Mouse (Mus musculus): ENCODE data around the gene Tshz2. TPM values are rescaled to one million over a fixed set of nuclear protein-coding genes. Genes with fewer than 3 reads are reported as not detected.

Tshz2 gene
- polyA plus RNA-seq, 1 experiment from 2014 or later: 2.7 TPM

GRCm38 (mm10) chr2:169998878-169999337 lies 366.1 kb downstream of the Tshz2 start:
- Histone ChIP-seq H3K27ac (replicated peaks) (peak overlapping the region; percentile 77), H3K36me3 (replicated peaks) (no peaks in the 10 kb centered on the region), H3K4me3 (no peak overlapping the region), H3K27me3 (replicated peaks; ENCODE audit: low read depth, poor library complexity, severe bottlenecking) (peaks cover 14% of the 10 kb centered on the region), H3K9me3 (no peaks in the 10 kb centered on the region), H3K4me1 (peaks cover 60% of the 10 kb centered on the region)
- DNase-seq (ENCODE audit: low spot score): no peak
- WGBS: 55% methylated on average over 11 of the region's 11 CpGs

- Histone ChIP-seq H3K9me3 (no peaks in the 10 kb centered on the region), H3K27ac (replicated peaks) (no peak overlapping the region), H3K27me3 (replicated peaks; ENCODE audit: low read depth, poor library complexity, severe bottlenecking) (no peaks in the 10 kb centered on the region), H3K4me1 (peaks cover 36% of the 10 kb centered on the region), H3K36me3 (replicated peaks) (no peaks in the 10 kb centered on the region), H3K4me3 (no peak overlapping the region)
- no peak for DNase-seq (ENCODE audit: low spot score)
- 76% methylated on average over 25 of the region's 25 CpGs for WGBS
Measured at GRCm38 (mm10) chr2:170002594-170003504, 370.0 kb downstream of the Tshz2 start.

GRCm38 (mm10) chr2:170003666-170004065 lies 370.9 kb downstream of the Tshz2 start:
- H3K4me1 ChIP-seq: peaks cover 27% of the 10 kb centered on the region
- H3K27me3 ChIP-seq (replicated peaks; ENCODE audit: low read depth, poor library complexity, severe bottlenecking): no peaks in the 10 kb centered on the region
- DNase-seq (ENCODE audit: low spot score): no peak
- no peak overlapping the region for H3K27ac ChIP-seq (replicated peaks)
- H3K9me3 ChIP-seq: peaks cover 5% of the 10 kb centered on the region; the same call in 1 of the 2 replicates
- H3K4me3 ChIP-seq: no peak overlapping the region
- WGBS: 86% methylated on average over 8 of the region's 8 CpGs
- no peaks in the 10 kb centered on the region for H3K36me3 ChIP-seq (replicated peaks)

GRCm38 (mm10) chr2:170006829-170007228 lies 374.0 kb downstream of the Tshz2 start:
- peaks cover 26% of the 10 kb centered on the region for H3K4me1 ChIP-seq
- WGBS: 84% methylated on average over 8 of the region's 8 CpGs
- H3K36me3 ChIP-seq (replicated peaks): no peaks in the 10 kb centered on the region

GRCm38 (mm10) chr2:170007426-170007958 lies 374.7 kb downstream of the Tshz2 start:
- no peak overlapping the region for H3K4me3 ChIP-seq
- no peak overlapping the region for H3K27ac ChIP-seq (replicated peaks)
- 69% methylated on average over 6 of the region's 6 CpGs for WGBS
- peaks cover 30% of the 10 kb centered on the region for H3K4me1 ChIP-seq
- H3K27me3 ChIP-seq (replicated peaks; ENCODE audit: low read depth, poor library complexity, severe bottlenecking): no peaks in the 10 kb centered on the region
- H3K36me3 ChIP-seq (replicated peaks): no peaks in the 10 kb centered on the region
- peaks cover 9% of the 10 kb centered on the region; the same call in 1 of the 2 replicates for H3K9me3 ChIP-seq
- DNase-seq (ENCODE audit: low spot score): no peak

More at GRCm38 (mm10) chr2:170006829-170007228, 374.0 kb downstream of the Tshz2 start:
- 0 out of 2 replicates have a peak overlapping the region, but pooled peaks have one; percentile 37 for H3K27ac ChIP-seq (replicated peaks)
- H3K27me3 ChIP-seq (replicated peaks; ENCODE audit: low read depth, poor library complexity, severe bottlenecking): no peaks in the 10 kb centered on the region
- no peak for DNase-seq (ENCODE audit: low spot score)
- H3K4me3 ChIP-seq: no peak overlapping the region
- H3K9me3 ChIP-seq: peaks cover 9% of the 10 kb centered on the region; the same call in 1 of the 2 replicates

GRCm38 (mm10) chr2:170009729-170010128 lies 376.9 kb downstream of the Tshz2 start:
- Histone ChIP-seq H3K36me3 (replicated peaks) (no peaks in the 10 kb centered on the region), H3K27me3 (replicated peaks; ENCODE audit: low read depth, poor library complexity, severe bottlenecking) (no peaks in the 10 kb centered on the region), H3K9me3 (peaks cover 9% of the 10 kb centered on the region; the same call in 1 of the 2 replicates), H3K4me3 (no peak overlapping the region), H3K27ac (replicated peaks) (peak overlapping the region; percentile 8; the same call in 1 of the 2 replicates), H3K4me1 (peaks cover 26% of the 10 kb centered on the region)
- DNase-seq (ENCODE audit: low spot score): no peak
- 67% methylated on average over 11 of the region's 11 CpGs for WGBS

GRCm38 (mm10) chr2:170011858-170012257 lies 379.0 kb downstream of the Tshz2 start:
- peaks cover 9% of the 10 kb centered on the region; the same call in 1 of the 2 replicates for H3K9me3 ChIP-seq
- H3K27me3 ChIP-seq (replicated peaks; ENCODE audit: low read depth, poor library complexity, severe bottlenecking): no peaks in the 10 kb centered on the region
- no peaks in the 10 kb centered on the region for H3K36me3 ChIP-seq (replicated peaks)
- DNase-seq (ENCODE audit: low spot score): no peak
- H3K4me1 ChIP-seq: peaks cover 28% of the 10 kb centered on the region
- H3K4me3 ChIP-seq: no peak overlapping the region
- 55% methylated on average over 8 of the region's 8 CpGs for WGBS
- peak overlapping the region; percentile 63 for H3K27ac ChIP-seq (replicated peaks)

GRCm38 (mm10) chr2:170017302-170017701 lies 384.5 kb downstream of the Tshz2 start:
- WGBS: 46% methylated on average over 6 of the region's 6 CpGs
- H3K27me3 ChIP-seq (replicated peaks; ENCODE audit: low read depth, poor library complexity, severe bottlenecking): no peaks in the 10 kb centered on the region
- 0 out of 2 replicates have a peak overlapping the region, but pooled peaks have one; percentile 7 for H3K27ac ChIP-seq (replicated peaks)
- no peaks in the 10 kb centered on the region for H3K9me3 ChIP-seq
- no peak for DNase-seq (ENCODE audit: low spot score)
- peaks cover 15% of the 10 kb centered on the region for H3K4me1 ChIP-seq
- H3K4me3 ChIP-seq: no peak overlapping the region
- H3K36me3 ChIP-seq (replicated peaks): no peaks in the 10 kb centered on the region

- no peak overlapping the region for H3K4me3 ChIP-seq
- no peaks in the 10 kb centered on the region for H3K27me3 ChIP-seq (replicated peaks; ENCODE audit: low read depth, poor library complexity, severe bottlenecking)
- no peak overlapping the region for H3K27ac ChIP-seq (replicated peaks)
- no peaks in the 10 kb centered on the region for H3K36me3 ChIP-seq (replicated peaks)
- peaks cover 12% of the 10 kb centered on the region for H3K4me1 ChIP-seq
- no peak for DNase-seq (ENCODE audit: low spot score)
- H3K9me3 ChIP-seq: no peaks in the 10 kb centered on the region
- 84% methylated on average over 7 of the region's 7 CpGs for WGBS
Measured at GRCm38 (mm10) chr2:170017926-170018325, 385.1 kb downstream of the Tshz2 start.

GRCm38 (mm10) chr2:170022953-170023352 lies 390.1 kb downstream of the Tshz2 start:
- Histone ChIP-seq H3K4me3 (no peak overlapping the region), H3K4me1 (peaks cover 9% of the 10 kb centered on the region; the same call in 1 of the 2 replicates), H3K27me3 (replicated peaks; ENCODE audit: low read depth, poor library complexity, severe bottlenecking) (no peaks in the 10 kb centered on the region), H3K9me3 (peaks cover 3% of the 10 kb centered on the region; the same call in 1 of the 2 replicates), H3K27ac (replicated peaks) (peak overlapping the region; percentile 35; the same call in 1 of the 2 replicates), H3K36me3 (replicated peaks) (no peaks in the 10 kb centered on the region)
- WGBS: 79% methylated on average over 5 of the region's 5 CpGs
- no peak for DNase-seq (ENCODE audit: low spot score)

- no peak for DNase-seq (ENCODE audit: low spot score)
- H3K27ac ChIP-seq (replicated peaks): peak overlapping the region; percentile 35; the same call in 1 of the 2 replicates
- no peaks in the 10 kb centered on the region for H3K36me3 ChIP-seq (replicated peaks)
- H3K4me3 ChIP-seq: no peak overlapping the region
- whole genome bisulfite sequencing: 83% methylated on average over 9 of the region's 9 CpGs
- H3K9me3 ChIP-seq: peaks cover 3% of the 10 kb centered on the region; the same call in 1 of the 2 replicates
- peaks cover 9% of the 10 kb centered on the region; the same call in 1 of the 2 replicates for H3K4me1 ChIP-seq
- no peaks in the 10 kb centered on the region for H3K27me3 ChIP-seq (replicated peaks; ENCODE audit: low read depth, poor library complexity, severe bottlenecking)
Measured at GRCm38 (mm10) chr2:170023741-170024140, 390.9 kb downstream of the Tshz2 start.

- Histone ChIP-seq H3K27ac (replicated peaks) (no peak overlapping the region), H3K9me3 (peaks cover 3% of the 10 kb centered on the region; the same call in 1 of the 2 replicates), H3K27me3 (replicated peaks; ENCODE audit: low read depth, poor library complexity, severe bottlenecking) (no peaks in the 10 kb centered on the region), H3K36me3 (replicated peaks) (no peaks in the 10 kb centered on the region), H3K4me1 (peaks cover 9% of the 10 kb centered on the region; the same call in 1 of the 2 replicates), H3K4me3 (no peak overlapping the region)
- DNase-seq (ENCODE audit: low spot score): no peak
- 92% methylated on average over 8 of the region's 8 CpGs for WGBS
Measured at GRCm38 (mm10) chr2:170024939-170025338, 392.1 kb downstream of the Tshz2 start.

All from embryonic facial prominence, embryonic 10.5 days (tissue).